ENCODE assay signal across 1 mouse cellular context in genomic region chr1:189499703-189500102, GRCm38 (mm10).
TF ChIP-seq lines count a peak whose summit lies in the region.

No protein-coding gene starts in this region.

TF ChIP-seq in CH12.LX, 34 proteins besides CTCF, POLR2A, EP300 and RAD21 (continued from another document):
- TF ChIP-seq PAX5 (IDR thresholded peaks at IDR 0.05; ENCODE audit: low read length), result no peak
